Mouse (Mus musculus) liver, adult 2 months (tissue): ENCODE data around the gene Atp13a5.

Experiments used
- CTCF ChIP-seq: fragments of 200-500 bp; IDR thresholded peaks from 2 replicates; pipeline ENCODE4 v1.5.1; 2011; ENCODE audit warnings: low read depth, low read length, control low read depth
- POLR2A ChIP-seq: fragments of 200-500 bp; IDR thresholded peaks from 2 replicates; pipeline ENCODE4 v1.6.1; 2011; ENCODE audit warnings: low read length, control low read depth; ENCODE audit not compliant: insufficient read depth; ENCODE audit errors: extremely low read depth

- TF ChIP-seq POLR2A = no peak
- no peak for TF ChIP-seq CTCF
Observed at GRCm38 (mm10) chr16:29209605-29210411, 168.7 kb downstream of the Atp13a5 start, which contains the start of gene Hrasls.
